Mouse (Mus musculus) small intestine, adult 2 months (tissue): ENCODE results near the gene Kcns1.

Experiments
- CTCF ChIP-seq: fragments of 200-500 bp; IDR thresholded peaks from 2 replicates; pipeline ENCODE4 v1.5.1; 2012; ENCODE audit warnings: low read depth, mild to moderate bottlenecking, control low read depth, inconsistent platforms, low read length, moderate library complexity, mixed read lengths; ENCODE audit not compliant: insufficient replicate concordance, insufficient read length; ENCODE audit errors: extremely low read depth
- POLR2A ChIP-seq: fragments of 200-500 bp; IDR thresholded peaks from 2 replicates; pipeline ENCODE4 v1.6.1; 2012; ENCODE audit warnings: low read depth, mild to moderate bottlenecking, control low read depth, inconsistent platforms, low read length, moderate library complexity

DNA sequence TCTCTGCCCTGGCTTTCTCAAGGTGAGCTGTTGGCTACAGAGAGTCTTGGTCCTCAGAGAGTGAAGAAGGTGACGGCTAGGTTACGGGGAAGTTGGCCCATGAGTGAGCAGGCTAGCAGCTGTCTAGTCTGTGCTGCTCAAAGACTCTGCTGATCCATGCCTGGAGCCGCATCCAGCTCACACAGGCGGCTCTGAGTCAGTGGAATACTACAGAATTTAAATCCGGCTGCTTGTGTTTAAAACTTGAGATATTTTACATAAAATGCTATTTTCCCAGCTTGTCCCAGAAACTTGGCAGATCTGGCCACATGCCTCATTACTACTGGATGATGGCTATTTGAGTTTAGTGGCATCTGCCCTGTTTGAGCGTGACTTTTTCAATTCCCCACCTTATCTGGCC lies 51.4 kb downstream of the Kcns1 start:
- TF ChIP-seq CTCF = no peak
- TF ChIP-seq POLR2A = no peak
